Mouse (Mus musculus) lung, embryonic 16.5 days (tissue): ENCODE measurements around the gene Ms4a6c. TPM values are rescaled to one million over a fixed set of nuclear protein-coding genes. Genes with fewer than 3 reads are reported as not detected.

Source experiments
- ATAC-seq: fragments of 200-750 bp; cut with Nextera tagmentation; 2 replicates; pipeline ENCODE4 v1.8.0; 2017; ENCODE audit warnings: low read depth, mild to moderate bottlenecking, moderate library complexity
- H3K27ac ChIP-seq: fragments of 300-500 bp; sonication (generic); 2 replicates; pipeline ENCODE4 v1.5.1; 2014; ENCODE audit warnings: mild to moderate bottlenecking, control low read depth, low read length
- H3K27me3 ChIP-seq: fragments of 300-500 bp; sonication (generic); 2 replicates; pipeline ENCODE4 v1.6.1; 2014; ENCODE audit warnings: low read depth, low read length, mixed read lengths; ENCODE audit not compliant: control insufficient read depth, insufficient read depth
- H3K36me3 ChIP-seq: fragments of 300-500 bp; sonication (generic); 2 replicates; pipeline ENCODE4 v1.6.1; 2014; ENCODE audit warnings: low read length; ENCODE audit not compliant: control insufficient read depth, insufficient read depth
- H3K4me1 ChIP-seq: fragments of 300-500 bp; sonication (generic); replicated peaks from 2 replicates; pipeline ENCODE4 v1.6.1; 2014; ENCODE audit warnings: low read length, mixed read lengths; ENCODE audit not compliant: control insufficient read depth, insufficient read depth
- H3K4me2 ChIP-seq: fragments of 300-500 bp; sonication (generic); 2 replicates; pipeline ENCODE4 v1.6.1; 2014; ENCODE audit warnings: low read depth, low read length, control low read depth
- H3K4me3 ChIP-seq: fragments of 300-500 bp; sonication (generic); 2 replicates; pipeline ENCODE4 v1.5.1; 2014; ENCODE audit warnings: mild to moderate bottlenecking, low read length, control low read depth
- H3K9ac ChIP-seq: fragments of 300-500 bp; sonication (generic); 2 replicates; pipeline ENCODE4 v1.6.1; 2014; ENCODE audit warnings: low read length, control low read depth
- H3K9me3 ChIP-seq: fragments of 300-500 bp; sonication (generic); 2 replicates; pipeline ENCODE4 v1.6.1; 2016; ENCODE audit warnings: low read length; ENCODE audit not compliant: control insufficient read depth
- WGBS: fragments of 180-500 bp; shearing (Covaris S2); extraction: QIAGEN DNeasy Blood & Tissue Kit; methylation state at CpG from one replicate; pipeline ENCODE4 v1.1.7; 2014; 5-methylcytosine and 5-hydroxymethylcytosine counted together
- polyA plus RNA-seq: library from polyadenylated mRNA; unstranded; fragments of >200 nt; fragmentation: Nextera tagmentation; extraction: Ambion mirVana; gene quantifications from 2 replicates; pipeline ENCODE4 v1.2.1, GENCODE M21; 2015

Gene Ms4a6c
- polyA plus RNA-seq, 1 experiment from 2014 or later = 8.3 TPM

- no peaks in the 10 kb centered on the region for H3K27me3 ChIP-seq
- H3K9ac ChIP-seq = no peak overlapping the region
- WGBS = 64% methylated on average over 2 of the region's 2 CpGs
- no peak for ATAC-seq
- no peak overlapping the region for H3K27ac ChIP-seq
- H3K36me3 ChIP-seq = no peaks in the 10 kb centered on the region
- no peaks in the 10 kb centered on the region for H3K4me1 ChIP-seq
- H3K4me3 ChIP-seq = no peak overlapping the region
- no peaks in the 10 kb centered on the region for H3K9me3 ChIP-seq
- H3K4me2 ChIP-seq = no peak overlapping the region
Observed at GRCm38 (mm10) chr19:11479714-11480113, 10.5 kb downstream of the Ms4a6c start.

GRCm38 (mm10) chr19:11482684-11483083 lies 13.5 kb downstream of the Ms4a6c start:
- Histone ChIP-seq H3K9ac (no peak overlapping the region), H3K4me1 (no peaks in the 10 kb centered on the region), H3K4me3 (no peak overlapping the region), H3K9me3 (no peaks in the 10 kb centered on the region), H3K36me3 (no peaks in the 10 kb centered on the region), H3K27me3 (no peaks in the 10 kb centered on the region), H3K4me2 (no peak overlapping the region), H3K27ac (no peak overlapping the region)
- ATAC-seq = no peak
- 79% methylated on average over 2 of the region's 2 CpGs for WGBS

- H3K4me2 ChIP-seq = no peak overlapping the region
- H3K4me3 ChIP-seq = no peak overlapping the region
- no peak overlapping the region for H3K9ac ChIP-seq
- no peaks in the 10 kb centered on the region for H3K27me3 ChIP-seq
- ATAC-seq = no peak
- H3K9me3 ChIP-seq = no peaks in the 10 kb centered on the region
- 61% methylated on average over 4 of the region's 4 CpGs for WGBS
- H3K4me1 ChIP-seq = no peaks in the 10 kb centered on the region
- no peak overlapping the region for H3K27ac ChIP-seq
- H3K36me3 ChIP-seq = no peaks in the 10 kb centered on the region
Observed at GRCm38 (mm10) chr19:11483941-11484340, 14.8 kb downstream of the Ms4a6c start.

DNA sequence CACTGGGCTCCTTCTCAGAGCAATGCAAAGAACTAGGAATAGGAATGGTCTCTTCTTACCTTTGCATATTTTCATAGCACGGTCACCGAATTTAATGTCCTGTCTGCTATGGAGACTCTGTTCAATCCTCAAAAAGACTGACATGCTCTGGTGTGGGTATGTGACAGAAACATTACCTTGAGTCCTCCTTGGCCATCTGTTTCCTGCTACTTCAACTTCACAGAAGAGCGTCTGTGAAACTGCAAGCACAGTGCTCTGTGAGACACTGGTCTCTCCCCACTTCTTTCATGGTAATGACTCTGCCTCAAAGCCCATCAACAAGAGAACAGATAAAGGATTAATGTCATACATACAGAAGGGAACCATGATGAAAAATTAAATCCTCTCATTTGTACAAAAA lies 15.2 kb downstream of the Ms4a6c start:
- Histone ChIP-seq H3K9me3 (no peaks in the 10 kb centered on the region), H3K9ac (no peak overlapping the region), H3K27ac (no peak overlapping the region), H3K36me3 (no peaks in the 10 kb centered on the region), H3K4me3 (no peak overlapping the region), H3K4me2 (no peak overlapping the region), H3K4me1 (no peaks in the 10 kb centered on the region), H3K27me3 (no peaks in the 10 kb centered on the region)
- no peak for ATAC-seq
- WGBS = 60% methylated on average over 3 of the region's 3 CpGs

GRCm38 (mm10) chr19:11485266-11485665 lies 16.1 kb downstream of the Ms4a6c start:
- H3K9me3 ChIP-seq = no peaks in the 10 kb centered on the region
- no peaks in the 10 kb centered on the region for H3K36me3 ChIP-seq
- no peak overlapping the region for H3K4me3 ChIP-seq
- no peak overlapping the region for H3K4me2 ChIP-seq
- no peaks in the 10 kb centered on the region for H3K27me3 ChIP-seq
- no peak overlapping the region for H3K9ac ChIP-seq
- 74% methylated on average over 3 of the region's 3 CpGs for WGBS
- no peak overlapping the region for H3K27ac ChIP-seq
- H3K4me1 ChIP-seq = no peaks in the 10 kb centered on the region
- no peak for ATAC-seq

GRCm38 (mm10) chr19:11485746-11486145 lies 16.6 kb downstream of the Ms4a6c start, which contains the start of gene Gm8369:
TSS of gene Gm8369 (plus strand) at chr19:11485938.
- Histone ChIP-seq H3K9ac (no peak within 1 kb of the TSS), H3K36me3 (no peaks in the 10 kb centered on the region), H3K4me1 (no peaks in the 10 kb centered on the region), H3K9me3 (no peaks in the 10 kb centered on the region), H3K4me2 (no peak within 1 kb of the TSS), H3K4me3 (no peak within 1 kb of the TSS), H3K27ac (no peak within 1 kb of the TSS), H3K27me3 (no peaks in the 10 kb centered on the region)
- 54% methylated on average over 2 of the region's 2 CpGs for WGBS
- no peak for ATAC-seq

DNA sequence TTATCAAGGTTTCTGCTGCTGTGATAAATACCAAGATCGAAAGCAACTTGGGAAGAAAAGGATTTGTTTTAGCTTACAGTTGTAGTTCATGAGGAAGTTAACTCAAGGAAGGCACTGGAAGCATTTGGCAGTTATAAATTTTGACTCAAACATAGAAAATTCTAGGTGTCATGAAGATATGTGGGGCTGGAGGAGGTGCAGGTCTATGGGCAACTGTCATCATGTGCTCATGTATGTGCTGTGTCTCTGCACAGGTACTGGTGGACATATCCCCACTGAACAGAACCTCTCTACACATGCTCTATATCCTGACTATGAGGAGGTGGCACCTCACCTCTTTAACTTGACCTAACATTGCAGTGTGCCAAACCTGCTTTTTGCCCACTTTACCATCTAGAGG lies 17.4 kb downstream of the Ms4a6c start:
- no peak overlapping the region for H3K4me3 ChIP-seq

GRCm38 (mm10) chr19:11491406-11492189 lies 22.4 kb downstream of the Ms4a6c start:
- Histone ChIP-seq H3K27ac (no peak overlapping the region), H3K9me3 (no peaks in the 10 kb centered on the region), H3K9ac (no peak overlapping the region), H3K27me3 (no peaks in the 10 kb centered on the region), H3K4me2 (no peak overlapping the region), H3K36me3 (no peaks in the 10 kb centered on the region), H3K4me3 (no peak overlapping the region), H3K4me1 (no peaks in the 10 kb centered on the region)
- ATAC-seq = no peak
- WGBS = 57% methylated on average over 4 of the region's 4 CpGs

More for the DNA sequence above, 17.4 kb downstream of the Ms4a6c start:
- no peaks in the 10 kb centered on the region for H3K36me3 ChIP-seq
- WGBS = 84% methylated on average over 1 of the region's 1 CpGs
- H3K4me2 ChIP-seq = no peak overlapping the region
- ATAC-seq = no peak
- H3K27ac ChIP-seq = no peak overlapping the region
- H3K4me1 ChIP-seq = no peaks in the 10 kb centered on the region
- H3K27me3 ChIP-seq = no peaks in the 10 kb centered on the region
- no peak overlapping the region for H3K9ac ChIP-seq
- H3K9me3 ChIP-seq = no peaks in the 10 kb centered on the region

- Histone ChIP-seq H3K36me3 (no peaks in the 10 kb centered on the region), H3K9me3 (no peaks in the 10 kb centered on the region), H3K4me2 (no peak overlapping the region), H3K4me1 (no peaks in the 10 kb centered on the region), H3K27me3 (no peaks in the 10 kb centered on the region), H3K27ac (no peak overlapping the region), H3K9ac (no peak overlapping the region), H3K4me3 (no peak overlapping the region)
- 76% methylated on average over 1 of the region's 1 CpGs for WGBS
- ATAC-seq = no peak
Observed at GRCm38 (mm10) chr19:11492671-11493070, 23.5 kb downstream of the Ms4a6c start.
